10 mouse cellular contexts compared by ENCODE assay signal in genomic region chr5:66697119-66697518, GRCm38 (mm10). TPM values are rescaled to one million over a fixed set of nuclear protein-coding genes. Genes with fewer than 3 reads are reported as not detected.
A peak's percentile ranks its signal among the peaks of the same experiment; 100 is the strongest.
DNase-seq lines count a peak whose midpoint lies in the region; ATAC-seq lines count a peak whose summit lies in the region.
"Had no signal": no experiment of that assay in that cellular context is flagged by ENCODE, and none has a peak within 500 bp of the region (broad histone marks: within the 10 kb centered on the region; RNA-seq: fewer than 3 reads in every experiment).

No protein-coding gene starts in this region.

- intact Hi-C loops in left cerebral cortex, postnatal 25 days (cut with DNase I) = loop anchor here (2.0 to 10.0 kb wide), 3 partner anchors 300 to 838 kb away; no protein-coding TSS in a partner anchor

- DNase-seq in hindbrain, embryonic 10.5 days (ENCODE audit: low spot score) = peak; percentile 38
- DNase-seq in CD4-positive helper T cell, adult 2 months (ENCODE audit: low read depth, low spot score) = peak; percentile 51
- DNase-seq in adipocyte (ENCODE audit: low spot score) = peak; percentile 88
- peak; percentile 53 for DNase-seq in embryonic facial prominence, embryonic 10.5 days (ENCODE audit: low spot score)
- peak; percentile 67 to 81 for DNase-seq in left cerebral cortex, postnatal 25 days (ENCODE audit: low spot score in 2 of 2)

- no peak overlapping the region for H3K4me3 ChIP-seq in hindbrain, embryonic 10.5 days
- no peak overlapping the region for H3K4me3 ChIP-seq in hindbrain, embryonic 13.5 days
- no peak overlapping the region for H3K4me3 ChIP-seq in embryonic facial prominence, embryonic 10.5 days
- no peak overlapping the region for H3K4me3 ChIP-seq in neural tube, embryonic 15.5 days (replicated peaks)
- H3K4me3 ChIP-seq: embryonic facial prominence, embryonic 15.5 days; limb, embryonic 13.5 days had no signal

- H3K9me3 ChIP-seq in hindbrain, embryonic 10.5 days = no peaks in the 10 kb centered on the region
- no peaks in the 10 kb centered on the region for H3K9me3 ChIP-seq in hindbrain, embryonic 13.5 days
- H3K9me3 ChIP-seq in embryonic facial prominence, embryonic 10.5 days = no peaks in the 10 kb centered on the region
- no peaks in the 10 kb centered on the region for H3K9me3 ChIP-seq in neural tube, embryonic 15.5 days (replicated peaks)
- H3K9me3 ChIP-seq: embryonic facial prominence, embryonic 15.5 days; limb, embryonic 13.5 days had no signal

- peaks cover 10% of the 10 kb centered on the region for H3K4me1 ChIP-seq in hindbrain, embryonic 10.5 days (replicated peaks)
- H3K4me1 ChIP-seq in hindbrain, embryonic 13.5 days (replicated peaks) = no peaks in the 10 kb centered on the region
- peaks cover 13% of the 10 kb centered on the region for H3K4me1 ChIP-seq in embryonic facial prominence, embryonic 10.5 days
- H3K4me1 ChIP-seq in neural tube, embryonic 15.5 days = no peaks in the 10 kb centered on the region

- ATAC-seq in hindbrain, embryonic 13.5 days (ENCODE audit: low FRiP score) = no peak; the same call in 1 of the 2 replicates
- ATAC-seq in neural tube, embryonic 15.5 days (ENCODE audit: low FRiP score) = peak; percentile 62
- no peak for ATAC-seq in monocyte, adult 5-6 weeks (replicated peaks; ENCODE audit: insufficient number of reproducible peaks, low FRiP score, low TSS enrichment, poor library complexity, severe bottlenecking)

- no peaks in the 10 kb centered on the region for H3K27me3 ChIP-seq in hindbrain, embryonic 10.5 days (ENCODE audit: insufficient read depth, poor library complexity, severe bottlenecking)
- H3K27me3 ChIP-seq in hindbrain, embryonic 13.5 days = no peaks in the 10 kb centered on the region
- H3K27me3 ChIP-seq in embryonic facial prominence, embryonic 10.5 days (replicated peaks; ENCODE audit: low read depth, poor library complexity, severe bottlenecking) = 0 out of 2 replicates have a peak, but pooled peaks cover 4% of the 10 kb centered on the region
- H3K27me3 ChIP-seq in neural tube, embryonic 15.5 days (replicated peaks) = no peaks in the 10 kb centered on the region
- H3K27me3 ChIP-seq: embryonic facial prominence, embryonic 15.5 days; limb, embryonic 13.5 days had no signal

- H3K4me2 ChIP-seq in hindbrain, embryonic 13.5 days = no peak overlapping the region
- no peak overlapping the region for H3K4me2 ChIP-seq in neural tube, embryonic 15.5 days
- H3K4me2 ChIP-seq: embryonic facial prominence, embryonic 15.5 days; limb, embryonic 13.5 days had no signal

- no peak overlapping the region for H3K27ac ChIP-seq in hindbrain, embryonic 10.5 days
- no peak overlapping the region for H3K27ac ChIP-seq in hindbrain, embryonic 13.5 days
- H3K27ac ChIP-seq in embryonic facial prominence, embryonic 10.5 days (replicated peaks) = no peak overlapping the region
- no peak overlapping the region for H3K27ac ChIP-seq in neural tube, embryonic 15.5 days (replicated peaks)
- H3K27ac ChIP-seq: embryonic facial prominence, embryonic 15.5 days; limb, embryonic 13.5 days had no signal

- H3K36me3 ChIP-seq in hindbrain, embryonic 10.5 days = no peaks in the 10 kb centered on the region
- no peaks in the 10 kb centered on the region for H3K36me3 ChIP-seq in hindbrain, embryonic 13.5 days
- H3K36me3 ChIP-seq in embryonic facial prominence, embryonic 10.5 days (replicated peaks) = no peaks in the 10 kb centered on the region
- H3K36me3 ChIP-seq in neural tube, embryonic 15.5 days = no peaks in the 10 kb centered on the region
- H3K36me3 ChIP-seq: embryonic facial prominence, embryonic 15.5 days; limb, embryonic 13.5 days had no signal

- no peak overlapping the region for H3K9ac ChIP-seq in hindbrain, embryonic 13.5 days
- no peak overlapping the region for H3K9ac ChIP-seq in neural tube, embryonic 15.5 days (replicated peaks)
- H3K9ac ChIP-seq: embryonic facial prominence, embryonic 15.5 days; limb, embryonic 13.5 days had no signal

RNA-seq across cellular contexts. Expression of gene Uchl1, which starts 21.2 kb away (rescaled TPM):
- polyA plus RNA-seq in hindbrain, embryonic 10.5 days (2016; fragmentation: Nextera tagmentation; extraction: Ambion mirVana) = 287 and 400 TPM in 2 replicates
- 1,231 and 1,258 TPM in 2 replicates for polyA plus RNA-seq in hindbrain, embryonic 13.5 days (2015; fragmentation: Nextera tagmentation; extraction: Ambion mirVana)
- 128 and 137 TPM in 2 replicates for polyA plus RNA-seq in embryonic facial prominence, embryonic 10.5 days (2016; fragmentation: Nextera tagmentation; extraction: Ambion mirVana)
- 100 to 1,000 TPM; 903 to 958 TPM for total RNA-seq in left cerebral cortex, postnatal 25 days (2021)
- polyA plus RNA-seq in neural tube, embryonic 15.5 days (2015; fragmentation: Nextera tagmentation; extraction: Ambion mirVana) = 1,207 and 1,502 TPM in 2 replicates
- not detected in 3 replicates for total RNA-seq in monocyte, adult 5-6 weeks (2017)

RNA-seq across cellular contexts. Expression of gene Limch1, which starts 48.5 kb away (rescaled TPM):
- polyA plus RNA-seq in hindbrain, embryonic 10.5 days (2016; fragmentation: Nextera tagmentation; extraction: Ambion mirVana) = 49.0 and 49.2 TPM in 2 replicates
- polyA plus RNA-seq in hindbrain, embryonic 13.5 days (2015; fragmentation: Nextera tagmentation; extraction: Ambion mirVana) = 49.0 and 52.0 TPM in 2 replicates
- 47.1 and 50.8 TPM in 2 replicates for polyA plus RNA-seq in embryonic facial prominence, embryonic 10.5 days (2016; fragmentation: Nextera tagmentation; extraction: Ambion mirVana)
- 100 to 1,000 TPM in 1 of 2 experiments, 10 to 100 TPM in 1; 99.5 to 124 TPM for total RNA-seq in left cerebral cortex, postnatal 25 days (2021)
- polyA plus RNA-seq in neural tube, embryonic 15.5 days (2015; fragmentation: Nextera tagmentation; extraction: Ambion mirVana) = 62.0 and 63.7 TPM in 2 replicates
- total RNA-seq in monocyte, adult 5-6 weeks (2017) = not detected in 3 replicates

Comparison
In these comparisons a context has a peak if more than half of its experiments do, and no peak if none do; other contexts are left out.
1. DNase-seq: peak in every context shown above with its lines; median percentile 88 in adipocyte; 74 in left cerebral cortex, postnatal 25 days; 53 in embryonic facial prominence, embryonic 10.5 days; 51 in CD4-positive helper T cell, adult 2 months; 38 in hindbrain, embryonic 10.5 days.